19 mouse cellular contexts compared by ENCODE assay signal in the genomic region with DNA sequence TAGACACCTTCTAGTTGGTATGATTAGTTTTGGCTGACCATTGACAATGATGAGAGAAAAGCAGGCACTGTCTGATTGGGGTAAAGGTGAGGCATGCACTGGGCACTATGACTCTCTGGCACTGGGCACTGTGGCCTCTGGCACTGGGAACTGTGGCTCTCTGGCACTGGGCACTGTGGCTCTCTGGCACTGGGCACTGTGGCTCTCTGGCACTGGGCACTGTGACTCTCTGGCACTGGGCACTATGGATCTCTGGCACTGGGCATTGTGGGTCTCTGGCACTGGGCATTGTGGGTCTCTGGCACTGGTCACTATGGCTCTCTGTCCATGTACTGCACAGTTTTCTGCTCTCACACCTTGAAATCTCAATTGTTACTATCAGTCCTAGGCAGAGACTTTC.
DNase-seq lines count a peak whose midpoint lies in the region; ATAC-seq and TF ChIP-seq lines count a peak whose summit lies in the region.
"Had no signal": no experiment of that assay in that cellular context is flagged by ENCODE, and none has a peak within 500 bp of the region (broad histone marks: within the 10 kb centered on the region; RNA-seq: fewer than 3 reads in every experiment).

No protein-coding gene starts in this region.

- TF ChIP-seq CTCF in midbrain, postnatal 0 days (IDR thresholded peaks at IDR 0.05), result no peak

- H3K9me3 ChIP-seq in kidney, embryonic 14.5 days (ENCODE audit: control insufficient read depth, low read length), result no peaks in the 10 kb centered on the region
- H3K9me3 ChIP-seq in midbrain, postnatal 0 days (ENCODE audit: low read length), result no peaks in the 10 kb centered on the region
- H3K9me3 ChIP-seq in midbrain, embryonic 10.5 days (replicated peaks), result no peaks in the 10 kb centered on the region; the same call in 1 of the 2 replicates
- H3K9me3 ChIP-seq: embryonic facial prominence, embryonic 12.5 days; forebrain, embryonic 15.5 days; hindbrain, embryonic 15.5 days had no signal

- no peak overlapping the region for H3K4me2 ChIP-seq in kidney, embryonic 14.5 days (replicated peaks; ENCODE audit: low read depth, low read length)
- no peak overlapping the region for H3K4me2 ChIP-seq in midbrain, postnatal 0 days (ENCODE audit: low read depth, low read length, poor library complexity, severe bottlenecking)
- H3K4me2 ChIP-seq: embryonic facial prominence, embryonic 12.5 days; forebrain, embryonic 15.5 days; heart, embryonic 13.5 days; hindbrain, embryonic 15.5 days had no signal

- peak; percentile 14 for DNase-seq in adrenal gland, adult 2 months
- DNase-seq in adrenal gland, adult 18-20 months (ENCODE audit: low spot score in 2 of 2), result no peak
- DNase-seq in cerebellum, postnatal 10 days, result peak; percentile 34 to 64
- DNase-seq in kidney, adult 9 months, result peak; percentile 8
- DNase-seq in midbrain, postnatal 0 days (ENCODE audit: low spot score), result peak; percentile 3
- no peak for DNase-seq in midbrain, embryonic 10.5 days (ENCODE audit: low spot score)
- DNase-seq: B cell, adult 2 months; cerebellum, adult 8-10 months; gastrocnemius, postnatal 36 days; heart, adult 11 months; heart, postnatal 36 days had no signal

- no peak overlapping the region for H3K4me3 ChIP-seq in kidney, embryonic 14.5 days (ENCODE audit: low read length)
- H3K4me3 ChIP-seq in midbrain, postnatal 0 days (ENCODE audit: low read depth, low read length), result no peak overlapping the region
- H3K4me3 ChIP-seq in midbrain, embryonic 10.5 days, result no peak overlapping the region
- H3K4me3 ChIP-seq: embryonic facial prominence, embryonic 12.5 days; forebrain, embryonic 15.5 days; heart, embryonic 13.5 days; hindbrain, embryonic 15.5 days had no signal

- H3K36me3 ChIP-seq in kidney, embryonic 14.5 days (ENCODE audit: control insufficient read depth, insufficient read depth, low read length), result no peaks in the 10 kb centered on the region
- H3K36me3 ChIP-seq in midbrain, postnatal 0 days (ENCODE audit: insufficient read depth, low read length), result no peaks in the 10 kb centered on the region
- no peaks in the 10 kb centered on the region for H3K36me3 ChIP-seq in midbrain, embryonic 10.5 days
- H3K36me3 ChIP-seq: embryonic facial prominence, embryonic 12.5 days; forebrain, embryonic 15.5 days; G1E; heart, embryonic 13.5 days; hindbrain, embryonic 15.5 days had no signal

- no peaks in the 10 kb centered on the region for H3K4me1 ChIP-seq in kidney, embryonic 14.5 days (ENCODE audit: control insufficient read depth, insufficient read depth, low read length)
- no peaks in the 10 kb centered on the region for H3K4me1 ChIP-seq in midbrain, postnatal 0 days (ENCODE audit: insufficient read depth, low read length)
- H3K4me1 ChIP-seq in midbrain, embryonic 10.5 days, result peaks cover 10% of the 10 kb centered on the region
- H3K4me1 ChIP-seq: hindbrain, embryonic 15.5 days had no signal

- no peak for ATAC-seq in cerebellum, adult (ENCODE audit: insufficient number of reproducible peaks, low FRiP score, low TSS enrichment)
- ATAC-seq in kidney, embryonic 14.5 days (ENCODE audit: low FRiP score, low TSS enrichment), result no peak
- ATAC-seq in midbrain, postnatal 0 days (ENCODE audit: low FRiP score), result no peak
- ATAC-seq: CD4-positive, CD25-positive, alpha-beta regulatory T cell, adult 4 months; forebrain, embryonic 15.5 days had no signal

- no peak overlapping the region for H3K27ac ChIP-seq in kidney, embryonic 14.5 days (ENCODE audit: low read depth, low read length)
- H3K27ac ChIP-seq in midbrain, postnatal 0 days (ENCODE audit: low read depth, low read length), result no peak overlapping the region
- no peak overlapping the region for H3K27ac ChIP-seq in midbrain, embryonic 10.5 days (replicated peaks)
- H3K27ac ChIP-seq: embryonic facial prominence, embryonic 12.5 days; forebrain, embryonic 15.5 days; heart, embryonic 13.5 days; hindbrain, embryonic 15.5 days had no signal

- no peaks in the 10 kb centered on the region for H3K27me3 ChIP-seq in kidney, embryonic 14.5 days (ENCODE audit: control insufficient read depth, insufficient read depth, low read length)
- H3K27me3 ChIP-seq in midbrain, postnatal 0 days (ENCODE audit: insufficient read depth, low read length), result no peaks in the 10 kb centered on the region
- no peaks in the 10 kb centered on the region for H3K27me3 ChIP-seq in midbrain, embryonic 10.5 days (ENCODE audit: low read depth, poor library complexity, severe bottlenecking)
- H3K27me3 ChIP-seq: embryonic facial prominence, embryonic 12.5 days; forebrain, embryonic 15.5 days; heart, embryonic 13.5 days; hindbrain, embryonic 15.5 days had no signal

- no peak overlapping the region for H3K9ac ChIP-seq in kidney, embryonic 14.5 days (ENCODE audit: low read depth, low read length)
- H3K9ac ChIP-seq in midbrain, postnatal 0 days (replicated peaks; ENCODE audit: low read length, poor library complexity, severe bottlenecking), result no peak overlapping the region
- H3K9ac ChIP-seq: embryonic facial prominence, embryonic 12.5 days; forebrain, embryonic 15.5 days; heart, embryonic 13.5 days; hindbrain, embryonic 15.5 days had no signal

Comparison
In these comparisons a context has a peak if more than half of its experiments do, and no peak if none do; other contexts are left out.
1. DNase-seq: peak in adrenal gland, adult 2 months (single experiment), cerebellum, postnatal 10 days (2 of 2), kidney, adult 9 months (single experiment) and midbrain, postnatal 0 days (single experiment); none in adrenal gland, adult 18-20 months (0 of 2) and midbrain, embryonic 10.5 days (single experiment).